Mouse (Mus musculus): Measurements from ENCODE around the gene Ccnf. TPM values are rescaled to one million over a fixed set of nuclear protein-coding genes. Genes with fewer than 3 reads are reported as not detected.

Gene Ccnf
- polyA plus RNA-seq, 1 experiment, result 33.4 TPM

GRCm38 (mm10) chr17:24227941-24228340 is 23.3 kb downstream of the Ccnf start:
- Histone ChIP-seq H3K4me1 (ENCODE audit: control insufficient read depth, insufficient read depth, low read length) (no peaks in the 10 kb centered on the region), H3K27ac (ENCODE audit: insufficient read depth, low read depth, low read length) (no peak overlapping the region), H3K4me3 (ENCODE audit: insufficient read depth, low read length) (no peak overlapping the region)
- TF ChIP-seq POLR2A (IDR thresholded peaks at IDR 0.05; ENCODE audit: borderline replicate concordance, low read depth, low read length), result no peak
- no peak for TF ChIP-seq CTCF (IDR thresholded peaks at IDR 0.05; ENCODE audit: low read depth, low read length)

- no peak overlapping the region for H3K27ac ChIP-seq (ENCODE audit: insufficient read depth, low read depth, low read length)
- H3K4me3 ChIP-seq (ENCODE audit: insufficient read depth, low read length), result no peak overlapping the region
- H3K4me1 ChIP-seq (ENCODE audit: control insufficient read depth, insufficient read depth, low read length), result no peaks in the 10 kb centered on the region
- TF ChIP-seq CTCF (IDR thresholded peaks at IDR 0.05; ENCODE audit: low read depth, low read length) (no peak), POLR2A (IDR thresholded peaks at IDR 0.05; ENCODE audit: borderline replicate concordance, low read depth, low read length) (no peak)
Measured at GRCm38 (mm10) chr17:24226721-24227120, 24.6 kb downstream of the Ccnf start.

GRCm38 (mm10) chr17:24225851-24226250 is 25.4 kb downstream of the Ccnf start:
- Histone ChIP-seq H3K27ac (ENCODE audit: insufficient read depth, low read depth, low read length) (no peak overlapping the region), H3K4me3 (ENCODE audit: insufficient read depth, low read length) (no peak overlapping the region), H3K4me1 (ENCODE audit: control insufficient read depth, insufficient read depth, low read length) (peaks cover 4% of the 10 kb centered on the region; the same call in 1 of the 2 replicates)
- TF ChIP-seq CTCF (IDR thresholded peaks at IDR 0.05; ENCODE audit: low read depth, low read length) (no peak), POLR2A (IDR thresholded peaks at IDR 0.05; ENCODE audit: borderline replicate concordance, low read depth, low read length) (no peak)

GRCm38 (mm10) chr17:24224741-24225140 is 26.5 kb downstream of the Ccnf start:
- TF ChIP-seq POLR2A (IDR thresholded peaks at IDR 0.05; ENCODE audit: borderline replicate concordance, low read depth, low read length) (no peak), CTCF (IDR thresholded peaks at IDR 0.05; ENCODE audit: low read depth, low read length) (no peak)
- Histone ChIP-seq H3K4me1 (ENCODE audit: control insufficient read depth, insufficient read depth, low read length) (peaks cover 5% of the 10 kb centered on the region; the same call in 1 of the 2 replicates), H3K27ac (ENCODE audit: insufficient read depth, low read depth, low read length) (no peak overlapping the region), H3K4me3 (ENCODE audit: insufficient read depth, low read length) (no peak overlapping the region)

GRCm38 (mm10) chr17:24223513-24223912 is 27.8 kb downstream of the Ccnf start:
- H3K4me3 ChIP-seq (ENCODE audit: insufficient read depth, low read length), result no peak overlapping the region
- no peak overlapping the region for H3K27ac ChIP-seq (ENCODE audit: insufficient read depth, low read depth, low read length)
- no peak for TF ChIP-seq POLR2A (IDR thresholded peaks at IDR 0.05; ENCODE audit: borderline replicate concordance, low read depth, low read length)
- TF ChIP-seq CTCF (IDR thresholded peaks at IDR 0.05; ENCODE audit: low read depth, low read length), result no peak
- peaks cover 9% of the 10 kb centered on the region; the same call in 1 of the 2 replicates for H3K4me1 ChIP-seq (ENCODE audit: control insufficient read depth, insufficient read depth, low read length)

DNA sequence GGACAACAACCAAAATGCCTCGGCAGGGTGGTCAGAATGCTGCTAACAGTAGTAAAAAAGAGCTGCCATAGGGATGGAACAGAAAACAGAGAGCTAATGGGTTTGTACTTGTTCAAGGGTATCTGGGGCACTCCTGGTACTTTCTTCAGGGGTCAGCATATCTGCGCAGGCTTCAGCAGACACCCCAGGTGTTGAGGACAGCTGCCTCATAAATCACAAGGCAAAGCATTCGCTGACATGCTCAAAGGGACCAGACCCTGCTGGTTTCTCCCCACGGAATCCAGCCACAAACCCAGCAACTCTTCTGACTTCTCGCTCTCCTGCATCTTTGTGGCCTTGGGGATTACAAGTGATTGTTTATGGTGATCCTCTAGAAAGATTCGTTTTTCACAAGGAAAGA is 28.6 kb downstream of the Ccnf start:
- TF ChIP-seq CTCF (IDR thresholded peaks at IDR 0.05; ENCODE audit: low read depth, low read length), result no peak
- TF ChIP-seq POLR2A (IDR thresholded peaks at IDR 0.05; ENCODE audit: borderline replicate concordance, low read depth, low read length), result no peak
- peaks cover 9% of the 10 kb centered on the region; the same call in 1 of the 2 replicates for H3K4me1 ChIP-seq (ENCODE audit: control insufficient read depth, insufficient read depth, low read length)
- H3K4me3 ChIP-seq (ENCODE audit: insufficient read depth, low read length), result no peak overlapping the region
- no peak overlapping the region for H3K27ac ChIP-seq (ENCODE audit: insufficient read depth, low read depth, low read length)

DNA sequence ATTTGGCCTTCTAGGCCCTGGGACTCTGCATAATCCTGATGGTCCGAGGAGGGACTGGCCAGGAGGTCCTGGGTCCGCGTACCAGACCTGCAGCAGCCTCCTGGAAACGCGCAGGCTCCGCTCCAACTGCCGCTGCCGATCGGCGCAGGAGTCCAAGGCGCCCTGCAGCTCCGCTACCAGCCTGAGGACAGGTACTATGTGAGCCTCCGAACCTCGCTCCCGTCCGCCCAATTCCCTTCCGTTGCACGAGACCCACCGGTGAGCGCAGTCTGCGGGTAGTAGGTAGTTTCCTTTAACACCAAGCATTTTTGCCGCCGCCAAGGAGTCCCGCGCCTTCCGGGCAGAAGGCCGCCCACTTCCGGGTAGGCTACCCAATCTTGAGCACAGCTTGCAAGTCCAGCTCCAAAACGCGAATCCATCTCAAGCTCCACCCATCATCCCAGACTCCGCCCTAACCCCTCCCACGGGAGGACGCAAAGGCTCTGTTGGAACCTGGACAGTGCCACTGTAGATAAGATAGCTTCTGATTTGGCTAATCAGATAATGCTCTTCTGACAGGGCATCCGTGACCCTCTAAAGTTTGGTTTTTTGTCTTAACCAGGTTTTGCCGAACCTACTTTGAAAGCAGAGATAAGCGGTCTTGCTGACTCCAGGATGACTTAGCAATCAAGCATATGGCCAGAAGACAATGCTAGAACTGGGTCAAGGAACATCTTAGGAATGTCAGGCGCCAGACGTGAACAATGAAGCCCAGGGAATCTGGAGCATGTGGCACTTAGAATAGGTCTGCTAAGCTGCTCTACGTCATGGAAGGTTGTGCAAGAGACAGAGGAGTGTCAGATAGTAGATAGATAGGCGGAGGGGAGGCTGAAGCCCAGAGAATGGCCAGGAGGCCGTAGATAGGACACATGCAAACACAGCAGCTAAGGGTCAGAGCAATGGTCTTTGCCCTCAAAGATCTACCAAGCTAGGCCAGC is 30.6 kb downstream of the Ccnf start, which contains the start of gene Tedc2:
Gene Tedc2, minus strand, starts transcription at position 417 of the 977 bp plus-strand sequence.
- Histone ChIP-seq H3K4me3 (ENCODE audit: insufficient read depth, low read length) (peak within 1 kb of the TSS; percentile 88), H3K27ac (ENCODE audit: insufficient read depth, low read depth, low read length) (peak within 1 kb of the TSS; percentile 22; the same call in 1 of the 2 replicates), H3K4me1 (ENCODE audit: control insufficient read depth, insufficient read depth, low read length) (peaks cover 9% of the 10 kb centered on the region; the same call in 1 of the 2 replicates)
- TF ChIP-seq CTCF (IDR thresholded peaks at IDR 0.05; ENCODE audit: low read depth, low read length) (no peak), POLR2A (IDR thresholded peaks at IDR 0.05; ENCODE audit: borderline replicate concordance, low read depth, low read length) (no peak)

DNA sequence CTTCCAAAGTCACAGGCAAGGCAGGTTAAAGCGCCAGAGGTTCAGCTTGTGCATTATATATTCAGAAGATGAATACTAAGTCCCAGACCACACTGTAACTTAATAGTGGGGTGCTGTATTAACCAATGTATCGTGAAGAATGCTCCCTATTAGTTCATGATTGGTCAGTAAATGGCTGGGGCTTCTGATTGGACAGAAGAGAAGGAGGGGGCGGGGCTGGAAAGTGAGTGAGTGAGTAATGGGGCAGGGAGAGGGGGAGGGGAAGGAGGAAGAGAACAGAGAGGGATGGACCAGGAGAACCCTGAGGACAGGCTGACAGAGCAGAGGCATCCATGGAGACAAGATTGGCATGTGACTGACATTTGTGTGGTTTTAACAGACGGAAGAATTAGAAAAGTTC is 34.4 kb downstream of the Ccnf start:
- TF ChIP-seq POLR2A (IDR thresholded peaks at IDR 0.05; ENCODE audit: borderline replicate concordance, low read depth, low read length) (no peak), CTCF (IDR thresholded peaks at IDR 0.05; ENCODE audit: low read depth, low read length) (no peak)
- Histone ChIP-seq H3K27ac (ENCODE audit: insufficient read depth, low read depth, low read length) (no peak overlapping the region), H3K4me3 (ENCODE audit: insufficient read depth, low read length) (no peak overlapping the region), H3K4me1 (ENCODE audit: control insufficient read depth, insufficient read depth, low read length) (peaks cover 15% of the 10 kb centered on the region; the same call in 1 of the 2 replicates)

DNA sequence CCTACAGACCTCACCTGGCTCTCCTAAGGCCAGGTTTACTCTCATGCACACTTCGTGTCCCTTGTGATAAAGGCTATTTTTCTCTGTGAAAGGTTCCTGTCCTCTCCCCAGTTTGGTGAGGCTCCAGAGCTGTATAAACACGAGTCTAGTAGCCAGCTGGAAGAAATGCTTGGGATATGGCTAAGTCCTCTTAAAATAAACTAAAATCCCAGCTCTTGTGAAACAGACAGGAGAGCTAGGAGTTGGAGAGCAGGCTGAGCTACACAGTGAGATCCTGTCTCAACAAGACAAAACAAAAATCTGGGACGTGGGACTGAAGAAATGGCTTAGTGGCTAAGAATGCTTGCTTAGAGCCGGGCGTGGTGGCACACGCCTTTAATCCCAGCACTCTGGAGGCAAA is 38.1 kb downstream of the Ccnf start:
- Histone ChIP-seq H3K4me1 (ENCODE audit: control insufficient read depth, insufficient read depth, low read length) (peaks cover 8% of the 10 kb centered on the region; the same call in 1 of the 2 replicates), H3K27ac (ENCODE audit: insufficient read depth, low read depth, low read length) (no peak overlapping the region), H3K4me3 (ENCODE audit: insufficient read depth, low read length) (no peak overlapping the region)
- no peak for TF ChIP-seq CTCF (IDR thresholded peaks at IDR 0.05; ENCODE audit: low read depth, low read length)
- no peak for TF ChIP-seq POLR2A (IDR thresholded peaks at IDR 0.05; ENCODE audit: borderline replicate concordance, low read depth, low read length)

Measured in bone marrow macrophage, adult 2 months (primary cell).